Mouse (Mus musculus) right cerebral cortex, postnatal 25 days (tissue): ENCODE measurements around the gene Gm10999.
"Not testable (repeated sequence)": the region's sequence is repeated elsewhere in the genome, so short reads cannot be mapped to it uniquely, and the experiment has no call there.

ENCODE experiments used
- DNase-seq: peaks from one replicate; pipeline ENCODE4 v3.0.0; 2022

The Gm10999 gene

GRCm38 (mm10) chr8:129131561-129131960 lies at the start of gene Gm10999:
Gene Gm10999, minus strand, starts transcription at chr8:129131661.
- no peak for DNase-seq

- no peak for DNase-seq
These were observed 2.0 kb upstream of the Gm10999 start for GRCm38 (mm10) chr8:129133475-129133874.

GRCm38 (mm10) chr8:129115761-129116160 lies 15.7 kb downstream of the Gm10999 start:
- not testable (repeated sequence) for DNase-seq
